ENCODE assay signal across 30 mouse cellular contexts in the genomic region with DNA sequence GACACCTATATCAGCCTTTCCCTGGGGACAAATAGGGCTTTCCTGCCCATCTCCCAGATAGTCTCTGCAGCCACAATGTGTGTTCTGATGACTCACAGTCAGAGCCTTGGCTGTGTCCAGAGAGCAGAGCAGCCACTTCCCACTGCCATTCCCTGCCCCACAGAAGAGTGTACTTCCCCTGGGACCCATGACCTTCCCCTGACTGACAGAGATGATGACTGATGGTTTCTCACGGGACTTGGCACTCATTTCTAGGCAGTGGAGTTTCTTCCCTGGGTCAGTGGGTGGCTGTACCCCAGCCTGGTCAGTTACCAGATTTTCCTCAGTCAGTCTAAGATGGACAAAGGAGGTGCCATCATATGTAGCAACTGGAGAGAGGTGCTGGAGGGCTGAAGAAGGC.
DNase-seq lines count a peak whose midpoint lies in the region; ATAC-seq and TF ChIP-seq lines count a peak whose summit lies in the region.
"Had no signal": no experiment of that assay in that cellular context is flagged by ENCODE, and none has a peak within 500 bp of the region (broad histone marks: within the 10 kb centered on the region; RNA-seq: fewer than 3 reads in every experiment).

No protein-coding gene starts in this region.

- TF ChIP-seq RAD21 in CH12.LX (IDR thresholded peaks at IDR 0.05; ENCODE audit: low read depth, low read length): no peak

- WGBS in liver, embryonic 16.5 days (ENCODE audit: insufficient replicate concordance): 12% methylated on average over 1 of the region's 1 CpGs
- WGBS in liver, embryonic 12.5 days (ENCODE audit: insufficient replicate concordance): 19% methylated on average over 1 of the region's 1 CpGs
- 44% methylated on average over 1 of the region's 1 CpGs for WGBS in thymus, adult 2 months

- in situ Hi-C loops in CH12.LX (cut with MboI; ENCODE audit: low pct_ligation_motif_present, low pct_unique_long_range_greater_than_20kb, low sequenced_read_pairs): no loop called here

- no peak for TF ChIP-seq CTCF in CH12.LX (conservative IDR thresholded peaks at IDR 0.05 in 1 of 2, IDR thresholded peaks at IDR 0.05 in 1 of 2; ENCODE audit: low read depth in 2 of 2, low read length in 2 of 2)
- TF ChIP-seq CTCF in thymus, adult 2 months (IDR thresholded peaks at IDR 0.05; ENCODE audit: borderline replicate concordance, control insufficient read depth, extremely low read depth, insufficient read depth, low read length, poor library complexity): no peak

- no peaks in the 10 kb centered on the region for H3K9me3 ChIP-seq in liver, embryonic 16.5 days (replicated peaks; ENCODE audit: control insufficient read depth, low read length)
- no peaks in the 10 kb centered on the region for H3K9me3 ChIP-seq in liver, embryonic 12.5 days (replicated peaks)
- H3K9me3 ChIP-seq in CH12.LX (replicated peaks; ENCODE audit: low read length): peaks cover 2% of the 10 kb centered on the region
- H3K9me3 ChIP-seq: forebrain, embryonic 10.5 days; G1E; heart, embryonic 12.5 days; heart, embryonic 15.5 days had no signal

- ATAC-seq in liver, embryonic 16.5 days (ENCODE audit: low read depth): peak; percentile 16; the same call in 1 of the 2 replicates
- ATAC-seq in liver, embryonic 12.5 days: no peak
- ATAC-seq: forebrain, embryonic 14.5 days; forebrain, postnatal 0 days; hindbrain, postnatal 0 days; inflammation-experienced regulatory T-cells, adult 6 months; intestine, embryonic 16.5 days; Patski had no signal

- TF ChIP-seq POLR2A in CH12.LX (IDR thresholded peaks at IDR 0.05; ENCODE audit: low read depth, low read length): no peak
- no peak for TF ChIP-seq POLR2A in thymus, adult 2 months (IDR thresholded peaks at IDR 0.05; ENCODE audit: control insufficient read depth, extremely low read depth, insufficient read depth, low read length, poor library complexity)

- DNase-seq in 3T3-L1 (ENCODE audit: low read depth, low spot score) (peak; percentile 33), CH12.LX (ENCODE audit: extremely low read depth) (no peak)
- DNase-seq in layer of hippocampus, postnatal 10 days (ENCODE audit: low spot score in 2 of 2): no peak
- DNase-seq in thymus, adult 2 months: no peak
- DNase-seq: adrenal gland, adult 2 months; adrenal gland, postnatal 25 days; cerebellum, adult 11-12 months; cerebellum, adult 8-10 months; cerebellum, postnatal 10 days; cerebellum, postnatal 36 days; embryo, embryonic 11 days; forebrain, postnatal 0 days; gastrocnemius, adult 2 months; gastrocnemius, postnatal 14 days; heart, adult 18-20 months; heart, postnatal 10 days; heart, postnatal 4 days had no signal

- H3K4me1 ChIP-seq in liver, embryonic 16.5 days (ENCODE audit: control insufficient read depth, low read depth, low read length): no peaks in the 10 kb centered on the region
- no peaks in the 10 kb centered on the region for H3K4me1 ChIP-seq in liver, embryonic 12.5 days
- H3K4me1 ChIP-seq in CH12.LX (ENCODE audit: control insufficient read depth in 1 of 2, insufficient read depth in 2 of 2): peaks cover 23 to 66% of the 10 kb centered on the region in 2 experiments
- no peaks in the 10 kb centered on the region; the same call in 1 of the 2 replicates for H3K4me1 ChIP-seq in brown adipose tissue, adult 24 weeks (ENCODE audit: control insufficient read depth, insufficient read depth, insufficient read length, low read length)
- peaks cover 6% of the 10 kb centered on the region for H3K4me1 ChIP-seq in thymus, adult 2 months (replicated peaks; ENCODE audit: control insufficient read depth, insufficient read depth, low read length)

- H3K9ac ChIP-seq in liver, embryonic 16.5 days (ENCODE audit: low read depth, low read length): no peak overlapping the region
- H3K9ac ChIP-seq in liver, embryonic 12.5 days: no peak overlapping the region
- no peak overlapping the region for H3K9ac ChIP-seq in CH12.LX (ENCODE audit: insufficient read depth, low read depth)
- H3K9ac ChIP-seq: forebrain, postnatal 0 days; heart, embryonic 12.5 days; heart, embryonic 15.5 days; hindbrain, embryonic 14.5 days had no signal

- dilution Hi-C loops in CH12.LX (cut with MboI; ENCODE audit: extremely low pct_ligation_motif_present, extremely low pct_unique_long_range_greater_than_20kb, low sequenced_read_pairs): no loop called here

- no peak overlapping the region for H3K27ac ChIP-seq in liver, embryonic 16.5 days (ENCODE audit: low read length)
- H3K27ac ChIP-seq in liver, embryonic 12.5 days: no peak overlapping the region
- no peak overlapping the region for H3K27ac ChIP-seq in CH12.LX (ENCODE audit: insufficient read depth, low read depth)
- 0 out of 2 replicates have a peak overlapping the region, but pooled peaks have one; percentile 4 for H3K27ac ChIP-seq in brown adipose tissue, adult 24 weeks (replicated peaks; ENCODE audit: low read depth, low read length)
- H3K27ac ChIP-seq in thymus, adult 2 months (ENCODE audit: control insufficient read depth, insufficient read depth, low read length): no peak overlapping the region
- H3K27ac ChIP-seq: forebrain, embryonic 10.5 days; gastrocnemius, adult 2 months; heart, embryonic 15.5 days; hindbrain, embryonic 14.5 days; hindbrain, postnatal 0 days had no signal

- no peaks in the 10 kb centered on the region for H3K27me3 ChIP-seq in liver, embryonic 16.5 days (ENCODE audit: control insufficient read depth, insufficient read depth, low read depth, low read length)
- H3K27me3 ChIP-seq in liver, embryonic 12.5 days (replicated peaks): 0 out of 2 replicates have a peak, but pooled peaks cover 17% of the 10 kb centered on the region
- H3K27me3 ChIP-seq in CH12.LX (replicated peaks): no peaks in the 10 kb centered on the region
- no peaks in the 10 kb centered on the region for H3K27me3 ChIP-seq in thymus, adult 2 months (ENCODE audit: control insufficient read depth, insufficient read depth, low read length)
- H3K27me3 ChIP-seq: heart, embryonic 15.5 days; Patski had no signal

- TF ChIP-seq EP300 in CH12.LX (IDR thresholded peaks at IDR 0.05; ENCODE audit: low read length): no peak

- no peaks in the 10 kb centered on the region for H3K79me2 ChIP-seq in CH12.LX (replicated peaks; ENCODE audit: control insufficient read depth, extremely low read depth, insufficient read depth, poor library complexity, severe bottlenecking)

- H3K4me2 ChIP-seq in liver, embryonic 16.5 days (ENCODE audit: low read depth, low read length): no peak overlapping the region
- no peak overlapping the region for H3K4me2 ChIP-seq in liver, embryonic 12.5 days
- no peak overlapping the region for H3K4me2 ChIP-seq in CH12.LX (ENCODE audit: insufficient read depth, low read depth, poor library complexity, severe bottlenecking)
- H3K4me2 ChIP-seq: heart, embryonic 12.5 days; heart, embryonic 15.5 days; hindbrain, embryonic 14.5 days had no signal

- H3K4me3 ChIP-seq in liver, embryonic 16.5 days (ENCODE audit: low read depth, low read length): no peak overlapping the region
- no peak overlapping the region for H3K4me3 ChIP-seq in liver, embryonic 12.5 days
- peak overlapping the region in 1 of 3 experiments; percentile 18 for H3K4me3 ChIP-seq in CH12.LX (replicated peaks in 1 of 3; ENCODE audit: low read depth in 2 of 3, low read length in 2 of 3, poor library complexity in 1 of 3)
- no peak overlapping the region for H3K4me3 ChIP-seq in brown adipose tissue, adult 24 weeks (ENCODE audit: insufficient read depth, low read depth, low read length)
- H3K4me3 ChIP-seq in thymus, adult 2 months (ENCODE audit: control insufficient read depth, insufficient read depth, low read length): no peak overlapping the region
- H3K4me3 ChIP-seq: forebrain, embryonic 10.5 days; gastrocnemius, adult 2 months; heart, embryonic 12.5 days; heart, embryonic 15.5 days had no signal

- no peaks in the 10 kb centered on the region for H3K36me3 ChIP-seq in liver, embryonic 16.5 days (ENCODE audit: control insufficient read depth, insufficient read depth)
- no peaks in the 10 kb centered on the region for H3K36me3 ChIP-seq in liver, embryonic 12.5 days
- no peaks in the 10 kb centered on the region for H3K36me3 ChIP-seq in CH12.LX (replicated peaks in 1 of 2; ENCODE audit: control insufficient read depth in 1 of 2, insufficient read depth in 1 of 2, low read length in 1 of 2)
- H3K36me3 ChIP-seq in thymus, adult 2 months (ENCODE audit: control insufficient read depth, insufficient read depth, low read length): no peaks in the 10 kb centered on the region
- H3K36me3 ChIP-seq: forebrain, embryonic 10.5 days; G1E; heart, embryonic 12.5 days; heart, embryonic 15.5 days had no signal

TF ChIP-seq in CH12.LX, 34 proteins besides CTCF, POLR2A, EP300 and RAD21:
- TF ChIP-seq SMC3 (IDR thresholded peaks at IDR 0.05; ENCODE audit: low read depth, low read length): no peak
- TF ChIP-seq BHLHE40 (IDR thresholded peaks at IDR 0.05; ENCODE audit: low read depth, low read length): 0 out of 2 replicates have a peak, but pooled peaks have one; percentile 17
